8 mouse cellular contexts compared by ENCODE assay signal in genomic region chr6:21850526-21851345, GRCm38 (mm10). TPM values are rescaled to one million over a fixed set of nuclear protein-coding genes. Genes with fewer than 3 reads are reported as not detected.
DNase-seq lines count a peak whose midpoint lies in the region; ATAC-seq lines count a peak whose summit lies in the region.

No protein-coding gene starts in this region.

- no peaks in the 10 kb centered on the region for H3K9me3 ChIP-seq in midbrain, embryonic 14.5 days (ENCODE audit: control insufficient read depth, low read length)

- H3K4me3 ChIP-seq in midbrain, embryonic 14.5 days (replicated peaks; ENCODE audit: low read depth, low read length) = peak overlapping the region; percentile 79

- peak overlapping the region; percentile 80 for H3K4me2 ChIP-seq in midbrain, embryonic 14.5 days (ENCODE audit: low read length)

- intact Hi-C loops in heart, postnatal 10 days (cut with DNase I) = loop anchor here (2.0 to 5.0 kb wide), 2 partner anchors 54 to 247 kb away; no protein-coding TSS in a partner anchor
- intact Hi-C loops in left cerebral cortex, postnatal 36 days (cut with DNase I) = loop anchor here (5.0 kb wide), 1 partner anchor 97 kb away; the partner anchor contains the start of gene Ing3

- peak; percentile 36 to 51 for DNase-seq in adrenal gland, adult 18-20 months (ENCODE audit: low spot score in 2 of 2)
- DNase-seq in adrenal gland, adult 8-10 months = no peak
- peak; percentile 52 for DNase-seq in embryo, embryonic 10.5 days (ENCODE audit: low spot score)
- peak; percentile 49 to 59 for DNase-seq in heart, postnatal 10 days
- peak; percentile 18 to 40 for DNase-seq in kidney, postnatal 4 days
- no peak for DNase-seq in midbrain, embryonic 14.5 days
- DNase-seq in frontal cortex, postnatal 25 days (ENCODE audit: low spot score in 2 of 2) = no peak
- no peak for DNase-seq in left cerebral cortex, postnatal 36 days (ENCODE audit: low spot score in 2 of 2)

- 0 out of 2 replicates have a peak, but pooled peaks have one; percentile 21 for ATAC-seq in midbrain, embryonic 14.5 days (ENCODE audit: low FRiP score, low TSS enrichment)

- H3K36me3 ChIP-seq in midbrain, embryonic 14.5 days (ENCODE audit: control insufficient read depth, insufficient read depth, low read length) = no peaks in the 10 kb centered on the region

- H3K4me1 ChIP-seq in midbrain, embryonic 14.5 days (ENCODE audit: control insufficient read depth, insufficient read depth, low read length) = peaks cover 9% of the 10 kb centered on the region; the same call in 1 of the 2 replicates

- WGBS in midbrain, embryonic 14.5 days = 27% methylated on average over 21 of the region's 21 CpGs

- H3K9ac ChIP-seq in midbrain, embryonic 14.5 days (replicated peaks; ENCODE audit: low read length) = peak overlapping the region; percentile 86; the same call in 1 of the 2 replicates

- no peaks in the 10 kb centered on the region for H3K27me3 ChIP-seq in midbrain, embryonic 14.5 days (ENCODE audit: control insufficient read depth, insufficient read depth, low read length)

- H3K27ac ChIP-seq in midbrain, embryonic 14.5 days (replicated peaks; ENCODE audit: low read depth, low read length) = no peak overlapping the region

RNA-seq across cellular contexts. Expression of gene Tspan12, which starts 1.6 kb away (rescaled TPM):
- 100 to 1,000 TPM; 141 to 179 TPM for total RNA-seq in adrenal gland, adult 18-20 months (2021)
- total RNA-seq in adrenal gland, adult 8-10 months (2022) = 100 to 1,000 TPM; 147 to 176 (median 162) TPM
- total RNA-seq in heart, postnatal 10 days (2021) = 100 to 1,000 TPM in 1 of 2 experiments, 10 to 100 TPM in 1; 93.8 to 102 TPM
- polyA plus RNA-seq in midbrain, embryonic 14.5 days (2014; fragmentation: Nextera tagmentation; extraction: Ambion mirVana) = 63.6 and 69.5 TPM in 2 replicates
- total RNA-seq in left cerebral cortex, postnatal 36 days (2021) = 10 to 100 TPM; 22.0 to 24.2 TPM

Comparison
In these comparisons a context has a peak if more than half of its experiments do, and no peak if none do; other contexts are left out.
1. DNase-seq: peak in adrenal gland, adult 18-20 months (2 of 2), embryo, embryonic 10.5 days (single experiment), heart, postnatal 10 days (2 of 2) and kidney, postnatal 4 days (2 of 2); none in adrenal gland, adult 8-10 months (single experiment), midbrain, embryonic 14.5 days (single experiment), frontal cortex, postnatal 25 days (0 of 2) and left cerebral cortex, postnatal 36 days (0 of 2).